Mouse (Mus musculus): ENCODE measurements around the gene Proca1.

Proca1 gene

GRCm38 (mm10) chr11:78165761-78166109, 27.5 kb upstream of the Proca1 start:
- no peak for DNase-seq (ENCODE audit: extremely low spot score, low read depth, low spot score)

- DNase-seq (ENCODE audit: extremely low spot score, low read depth, low spot score), result no peak
Observed at GRCm38 (mm10) chr11:78166161-78166560, 27.0 kb upstream of the Proca1 start.

DNA sequence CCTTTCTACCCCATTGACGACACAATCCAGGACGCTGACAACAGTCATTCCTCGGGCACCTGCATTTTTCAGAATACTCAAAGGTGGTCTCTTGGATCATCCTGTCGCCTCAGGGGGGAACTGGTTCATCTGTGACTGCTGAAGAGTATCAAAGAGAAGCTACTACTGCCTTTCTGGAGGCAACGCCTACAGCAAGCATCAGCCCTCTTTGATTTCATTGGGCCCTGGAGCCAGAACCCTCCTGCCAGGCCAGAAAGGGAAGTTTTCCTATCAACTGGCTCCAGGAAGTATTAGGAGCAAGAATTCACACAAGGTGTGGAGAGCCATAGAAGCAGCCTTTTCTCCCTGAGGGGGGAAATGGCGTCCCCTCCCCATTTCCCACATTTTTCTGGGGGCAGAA, 26.6 kb upstream of the Proca1 start:
- DNase-seq (ENCODE audit: extremely low spot score, low read depth, low spot score), result no peak

DNA sequence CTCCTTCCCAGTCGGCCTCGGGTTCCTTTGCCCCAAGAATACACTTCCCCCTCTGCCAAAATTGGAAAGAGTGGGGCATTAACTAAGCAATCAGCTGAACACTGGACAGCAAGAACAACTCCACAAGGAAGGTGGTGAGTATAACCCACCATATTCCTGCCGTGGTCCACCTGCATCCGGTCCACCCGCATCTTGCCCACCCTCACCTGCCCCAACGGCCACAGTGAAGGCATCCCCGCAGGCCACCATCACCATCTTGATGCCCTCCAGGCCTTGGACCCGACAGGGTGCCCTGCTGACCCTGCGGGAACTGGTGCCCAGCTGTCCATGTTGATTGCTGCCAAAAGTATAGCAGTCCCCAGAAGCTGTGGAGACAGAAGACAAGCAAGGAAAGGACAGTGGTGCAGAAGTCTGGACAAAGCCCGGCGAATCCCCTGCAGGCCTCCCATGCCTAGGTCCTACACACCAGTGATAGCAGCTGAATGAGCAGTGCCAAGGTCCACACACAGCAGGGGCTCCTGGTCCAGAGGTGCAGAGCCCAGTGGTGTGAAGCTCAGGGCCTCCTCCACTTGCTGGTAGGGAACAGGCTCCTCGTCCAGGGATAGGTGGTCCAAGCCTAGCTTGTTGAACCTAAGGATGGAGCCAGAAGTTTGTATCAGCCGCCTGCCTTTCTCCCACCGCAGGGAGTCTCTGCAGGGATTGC, 25.8 kb upstream of the Proca1 start:
- DNase-seq (ENCODE audit: extremely low spot score, low read depth, low spot score), result no peak

- DNase-seq (ENCODE audit: extremely low spot score, low read depth, low spot score), result no peak
Observed at GRCm38 (mm10) chr11:78168541-78169468, 24.4 kb upstream of the Proca1 start.

GRCm38 (mm10) chr11:78170306-78170705, 22.9 kb upstream of the Proca1 start:
- no peak for DNase-seq (ENCODE audit: extremely low spot score, low read depth, low spot score)

GRCm38 (mm10) chr11:78171328-78171727, 21.9 kb upstream of the Proca1 start:
- DNase-seq (ENCODE audit: extremely low spot score, low read depth, low spot score), result no peak

- DNase-seq (ENCODE audit: extremely low spot score, low read depth, low spot score), result no peak
Observed at GRCm38 (mm10) chr11:78172034-78172747, 21.0 kb upstream of the Proca1 start.

DNA sequence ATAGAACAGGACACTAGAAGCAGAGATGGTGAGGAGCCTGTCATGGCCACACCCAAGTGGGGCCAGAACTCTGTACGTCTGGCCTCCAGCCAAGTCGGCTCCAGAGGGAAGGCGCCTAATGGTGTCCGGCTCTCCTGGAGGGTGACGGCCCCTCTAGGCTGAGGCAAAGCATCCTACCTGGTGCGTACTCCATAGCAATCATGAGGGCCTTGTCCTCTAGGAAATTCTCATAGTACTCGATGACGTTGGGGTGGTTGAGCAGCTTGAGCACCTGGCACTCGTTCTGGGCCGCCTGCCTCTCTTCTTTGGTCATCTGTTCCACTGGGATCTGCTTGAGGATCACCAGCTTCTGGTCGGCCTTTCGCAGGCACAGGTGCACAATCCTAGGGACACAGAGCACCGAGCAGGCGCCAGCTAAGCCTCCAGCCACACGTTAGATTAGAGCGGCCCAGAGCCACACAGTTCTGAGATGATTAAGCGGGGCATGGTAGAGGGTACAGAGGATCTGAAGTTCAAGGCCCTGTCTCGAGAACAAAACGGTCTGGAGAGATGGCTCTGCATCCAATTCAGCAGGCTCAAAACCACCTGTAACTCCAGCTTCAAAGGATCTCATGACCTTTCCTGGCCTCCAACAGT, 20.3 kb upstream of the Proca1 start:
- no peak for DNase-seq (ENCODE audit: extremely low spot score, low read depth, low spot score)

GRCm38 (mm10) chr11:78174506-78174905, 18.7 kb upstream of the Proca1 start:
- no peak for DNase-seq (ENCODE audit: extremely low spot score, low read depth, low spot score)

GRCm38 (mm10) chr11:78175771-78176401, 17.3 kb upstream of the Proca1 start:
- DNase-seq (ENCODE audit: extremely low spot score, low read depth, low spot score), result no peak

GRCm38 (mm10) chr11:78176402-78176862, 16.8 kb upstream of the Proca1 start, which contains the start of the genes Nek8 and Tlcd1:
Nek8 (minus strand) TSS chr11:78176675.
Tlcd1 (plus strand) TSS chr11:78176711.
- no peak for DNase-seq (ENCODE audit: extremely low spot score, low read depth, low spot score)

DNA sequence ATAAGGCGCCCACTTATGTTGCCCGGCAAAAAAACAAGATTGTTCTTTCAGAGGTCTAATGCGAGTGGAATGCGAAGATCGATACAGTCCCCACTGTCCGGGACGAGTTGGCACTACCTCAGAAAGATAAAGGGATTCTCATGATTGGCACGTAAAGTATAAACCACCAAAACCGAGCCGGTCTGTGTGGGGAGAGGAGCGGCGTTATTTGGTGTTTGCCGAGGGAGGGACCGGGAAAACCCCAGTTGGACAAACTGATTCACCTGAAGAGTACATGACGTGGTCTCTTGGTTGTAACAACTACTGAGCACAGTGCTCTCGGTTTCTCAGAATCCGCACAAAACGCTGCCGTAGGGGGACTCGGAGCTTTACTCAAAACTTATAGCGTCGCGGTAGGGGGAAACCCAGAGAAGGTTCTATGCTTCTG, 16.3 kb upstream of the Proca1 start:
- DNase-seq (ENCODE audit: extremely low spot score, low read depth, low spot score), result no peak

GRCm38 (mm10) chr11:78177437-78177836, 15.8 kb upstream of the Proca1 start:
- DNase-seq (ENCODE audit: extremely low spot score, low read depth, low spot score), result no peak

- DNase-seq (ENCODE audit: extremely low spot score, low read depth, low spot score), result peak; percentile 89
Observed at GRCm38 (mm10) chr11:78177903-78178858, 15.0 kb upstream of the Proca1 start.

DNA sequence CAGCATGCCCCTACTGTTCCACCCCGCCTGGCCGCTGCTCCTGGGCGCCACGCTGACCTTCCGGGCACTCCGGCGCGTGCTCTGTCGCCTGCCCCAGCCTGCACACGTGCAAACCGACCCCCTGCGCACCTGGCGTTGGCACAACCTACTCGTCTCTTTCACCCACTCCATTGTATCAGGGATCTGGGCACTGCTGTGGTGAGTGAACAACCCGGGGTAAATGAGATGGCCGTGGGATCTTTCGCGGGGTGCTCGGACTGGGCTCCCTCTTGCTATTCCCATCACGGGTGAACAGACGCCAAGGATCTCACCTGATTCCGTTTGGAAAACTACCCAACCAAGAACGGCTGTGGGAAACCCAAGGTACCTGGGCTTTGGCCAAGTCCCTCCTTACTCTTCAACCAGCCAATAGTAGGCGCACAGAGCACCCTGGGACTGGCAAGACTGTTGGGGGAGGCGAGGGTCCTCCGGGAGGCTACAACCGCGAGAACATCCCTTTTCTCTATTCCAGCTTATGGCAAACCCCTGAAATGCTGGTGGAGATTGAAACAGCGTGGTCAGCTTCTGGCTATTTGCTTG, 14.2 kb upstream of the Proca1 start:
- DNase-seq (ENCODE audit: extremely low spot score, low read depth, low spot score), result no peak

DNA sequence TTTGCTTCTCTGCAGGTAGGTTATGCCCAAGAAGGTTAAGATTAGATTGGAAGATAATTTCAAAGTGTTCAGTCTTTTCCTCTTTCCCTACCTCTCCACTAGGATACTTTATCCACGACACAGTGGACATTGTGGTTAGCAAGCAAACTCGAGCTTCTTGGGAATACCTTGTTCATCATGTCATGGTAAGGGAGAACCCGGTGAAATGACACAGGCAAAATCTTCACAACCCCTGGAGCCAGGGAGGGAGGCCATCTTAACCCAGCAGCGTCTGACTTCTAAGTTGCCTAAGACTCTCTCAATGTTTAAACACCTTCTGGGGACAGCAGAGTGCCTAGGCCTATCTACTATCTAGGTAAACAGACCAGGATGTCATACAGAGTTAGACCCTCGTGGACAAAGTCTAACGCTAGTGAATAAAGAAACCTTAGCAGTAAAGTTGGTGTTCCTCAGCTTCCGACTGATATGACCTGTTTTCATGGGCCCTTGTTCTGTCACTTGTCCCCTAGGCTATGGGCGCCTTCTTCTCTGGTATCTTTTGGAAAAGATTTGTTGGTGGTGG, 13.7 kb upstream of the Proca1 start:
- no peak for DNase-seq (ENCODE audit: extremely low spot score, low read depth, low spot score)

- no peak for DNase-seq (ENCODE audit: extremely low spot score, low read depth, low spot score)
Observed at GRCm38 (mm10) chr11:78180081-78180761, 13.0 kb upstream of the Proca1 start.

Data from hindlimb bud, embryonic 11.5 days (tissue).